Mouse (Mus musculus) right cerebral cortex, adult 18-20 months (tissue): ENCODE data around the gene Ppl.

Source experiments
- DNase-seq: peaks from one replicate; pipeline ENCODE4 v3.0.0; 2022; ENCODE audit warnings: mixed read lengths

The Ppl gene

DNA sequence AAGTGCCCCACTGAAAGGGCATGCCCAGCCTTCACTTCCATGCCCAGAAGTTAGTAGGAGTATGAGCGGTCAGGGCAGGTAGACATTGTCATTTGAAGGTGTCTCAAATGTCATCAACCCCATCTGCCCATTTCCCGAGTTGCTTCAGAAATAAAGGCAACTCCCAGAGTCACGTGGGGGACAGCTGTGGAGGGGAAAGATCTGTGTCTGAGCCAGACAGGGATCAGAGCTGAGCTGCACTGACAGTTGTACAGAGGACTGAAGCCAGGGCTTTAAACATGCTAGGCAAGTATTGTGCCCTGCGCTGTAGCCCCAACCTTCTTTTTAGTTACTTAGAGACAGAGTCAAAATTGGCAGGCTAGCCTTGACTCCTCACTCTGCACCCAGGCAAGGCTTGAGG lies 12.4 kb downstream of the Ppl start:
- no peak for DNase-seq

DNA sequence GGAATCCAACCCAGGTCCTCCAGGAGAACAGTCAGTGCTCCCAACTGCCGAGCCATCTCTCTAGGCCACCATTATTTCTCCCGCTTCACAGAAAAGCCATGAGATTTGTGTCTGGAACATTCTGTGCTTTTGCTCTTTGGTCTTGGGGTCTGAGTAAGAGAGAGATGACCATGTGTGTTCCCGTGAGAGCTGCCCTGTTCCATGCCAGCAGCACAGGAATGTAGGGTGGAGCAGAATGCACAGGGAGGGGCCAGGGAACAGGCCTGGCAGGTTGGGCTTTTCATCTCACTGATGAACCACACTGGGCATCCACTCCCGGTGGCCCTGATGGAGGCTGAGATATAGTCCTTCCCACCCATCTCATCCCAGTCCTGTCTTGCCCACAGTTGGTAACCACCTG lies 12.8 kb downstream of the Ppl start:
- DNase-seq: no peak

DNA sequence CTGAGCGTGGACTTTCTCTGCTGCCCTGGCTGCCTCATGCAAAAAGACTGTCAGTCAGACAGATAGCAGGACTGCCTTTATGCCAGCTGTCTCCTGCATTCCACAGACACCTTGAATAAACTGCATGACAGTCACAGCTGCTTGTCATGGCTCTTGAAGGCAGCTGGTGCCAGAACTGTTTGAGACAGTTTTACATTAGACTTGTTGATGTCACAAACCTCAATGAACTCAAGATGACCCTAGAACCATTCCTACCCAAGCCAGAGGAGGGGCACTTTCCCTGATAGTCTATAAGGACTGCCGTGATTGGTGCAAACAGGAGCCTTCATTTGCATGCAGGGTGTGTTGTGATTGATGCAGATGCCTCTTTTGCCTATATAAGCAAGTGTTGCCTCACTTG lies 18.6 kb downstream of the Ppl start:
- no peak for DNase-seq

DNA sequence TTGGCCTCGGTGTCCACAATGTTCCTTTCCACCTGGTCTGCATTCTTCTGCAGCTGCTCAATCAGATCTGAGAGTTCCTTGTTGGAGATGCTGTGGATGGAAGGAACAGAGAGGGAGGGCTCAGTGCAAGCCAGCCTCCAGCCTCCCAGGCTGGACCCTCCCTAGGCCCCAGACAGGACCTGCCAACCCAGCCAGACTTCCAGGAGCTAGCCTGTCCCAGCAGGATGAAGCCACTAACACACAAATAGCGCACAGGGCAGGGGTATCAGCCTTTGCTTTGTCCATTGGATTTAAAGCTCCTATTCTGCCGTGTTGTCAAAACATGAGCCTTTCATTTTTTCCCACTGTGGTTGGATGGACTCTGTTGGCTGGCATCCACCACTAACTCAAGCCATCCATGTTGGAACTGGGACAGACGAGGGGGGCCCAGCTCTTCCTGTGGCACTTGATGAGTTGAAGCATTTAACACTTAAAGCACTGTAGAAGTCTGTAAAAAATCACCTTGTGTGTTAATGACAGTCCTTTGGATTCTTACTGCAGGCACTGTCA lies 19.1 kb downstream of the Ppl start:
- no peak for DNase-seq

DNA sequence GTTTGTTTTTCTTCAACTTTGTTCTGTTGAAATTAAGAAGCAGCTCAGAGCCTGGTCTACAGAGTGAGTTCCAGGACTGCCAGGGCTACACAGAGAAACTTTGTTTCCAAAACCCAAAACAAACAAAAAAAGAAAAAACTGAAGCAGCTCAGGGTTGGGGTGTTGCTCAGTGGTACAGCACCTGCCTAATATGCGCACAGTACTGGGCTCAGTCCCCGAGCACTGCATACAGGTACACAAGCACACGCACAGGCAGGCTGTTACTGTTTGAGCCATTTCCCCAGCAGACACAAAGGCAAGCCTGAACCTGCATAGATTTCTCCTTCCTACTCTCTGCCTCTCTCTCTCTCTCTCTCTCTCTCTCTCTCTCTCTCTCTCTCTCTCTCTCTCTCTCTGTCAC lies 21.2 kb downstream of the Ppl start:
- no peak for DNase-seq

DNA sequence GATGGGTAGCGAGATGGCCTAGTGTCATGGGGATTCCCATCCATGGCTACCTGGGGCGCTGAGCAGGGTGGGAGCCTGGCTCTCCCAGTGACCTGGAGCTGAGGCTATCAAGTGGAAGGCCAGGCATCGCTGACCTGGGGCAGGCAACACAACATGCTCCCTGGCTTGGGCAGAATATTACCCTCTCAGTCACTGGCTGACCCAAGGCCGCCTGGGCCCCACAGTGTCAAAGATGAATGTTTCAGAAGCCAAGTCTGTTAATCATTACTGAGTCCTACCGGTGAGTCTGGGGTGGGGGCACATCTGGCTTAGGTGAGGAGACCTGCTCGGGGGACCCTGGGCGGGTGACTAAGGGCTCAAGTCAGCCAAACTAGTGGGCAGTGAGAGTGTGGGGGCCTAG lies 22.3 kb downstream of the Ppl start:
- DNase-seq: no peak

DNA sequence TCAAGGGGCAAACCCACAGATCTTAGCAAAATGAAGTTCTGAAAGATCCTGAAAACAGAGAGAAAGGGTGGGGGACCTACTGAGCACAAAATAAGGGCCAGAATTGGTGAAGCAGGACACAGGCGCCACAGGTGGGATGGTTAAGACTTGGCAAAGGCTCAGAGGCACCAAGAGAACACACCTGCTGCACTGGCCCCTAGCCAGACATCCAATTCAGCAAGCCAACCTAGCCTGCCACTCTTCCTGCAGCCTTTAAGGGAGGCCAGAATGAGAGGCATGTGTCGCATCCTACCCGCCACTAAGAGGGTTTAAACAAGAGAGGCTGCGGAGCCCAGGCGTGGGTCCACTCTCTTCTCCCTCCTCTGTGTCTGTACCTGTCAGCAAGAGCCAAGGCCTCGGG lies 31.2 kb downstream of the Ppl start:
- no peak for DNase-seq

DNA sequence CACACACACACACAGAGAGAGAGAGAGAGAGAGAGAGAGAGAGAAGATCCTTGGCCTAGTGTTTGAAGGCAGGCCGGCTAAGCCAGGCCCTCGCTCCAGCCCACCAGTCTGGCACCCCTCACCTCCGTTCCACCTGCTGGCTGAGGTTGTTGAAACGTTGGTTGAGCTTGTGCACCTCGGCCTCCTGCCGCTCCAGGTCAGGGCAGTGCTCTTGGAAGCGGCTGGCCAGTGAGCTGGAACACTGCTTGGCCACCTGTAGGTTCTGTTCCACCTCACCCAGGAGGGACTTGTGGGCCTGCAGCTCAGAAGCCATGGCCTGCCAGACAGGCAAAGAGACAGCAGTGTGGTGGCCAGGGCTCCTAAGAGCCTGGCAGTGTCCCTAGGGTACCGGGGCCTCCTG lies 35.7 kb downstream of the Ppl start:
- DNase-seq: no peak

DNA sequence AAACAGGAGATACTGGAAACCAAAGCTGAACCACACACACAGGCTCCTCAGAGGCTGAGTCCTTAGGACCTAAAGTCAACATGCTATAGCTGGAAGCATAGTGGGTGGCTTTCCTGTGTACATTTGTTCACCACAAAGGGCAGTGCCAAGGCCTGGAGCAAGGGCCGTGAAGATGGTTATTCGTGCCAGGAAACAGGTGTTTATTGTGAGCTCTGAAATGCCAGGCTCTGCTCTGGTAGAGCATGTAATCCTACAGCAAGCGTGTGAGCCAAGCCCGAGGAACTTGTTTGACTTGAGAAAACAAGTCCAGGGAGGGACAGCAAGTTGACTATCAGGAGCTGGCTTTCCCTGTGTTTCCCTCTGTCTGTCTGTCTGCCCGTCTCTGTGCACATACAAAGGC lies 38.9 kb downstream of the Ppl start:
- DNase-seq: no peak

DNA sequence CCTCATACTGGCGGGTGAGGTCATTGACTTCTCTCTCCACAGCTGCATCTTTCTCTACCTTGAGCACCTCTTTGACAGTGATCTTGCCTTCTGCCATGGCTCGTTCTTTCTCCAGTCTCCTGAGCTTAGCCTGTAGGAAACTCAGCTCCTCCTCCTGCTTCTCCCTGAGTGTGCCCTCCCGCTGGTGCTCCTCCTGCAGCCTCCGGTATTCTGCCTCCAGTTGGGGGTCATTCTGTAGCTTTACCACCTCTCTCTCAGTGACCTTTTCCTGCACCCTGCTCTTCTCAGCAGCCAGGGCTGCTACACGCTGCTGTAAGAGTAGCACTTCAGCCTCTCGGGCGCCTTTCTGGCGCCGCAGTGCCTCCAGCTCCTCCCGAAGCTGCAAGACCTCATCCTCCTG lies 43.2 kb downstream of the Ppl start:
- DNase-seq: no peak

DNA sequence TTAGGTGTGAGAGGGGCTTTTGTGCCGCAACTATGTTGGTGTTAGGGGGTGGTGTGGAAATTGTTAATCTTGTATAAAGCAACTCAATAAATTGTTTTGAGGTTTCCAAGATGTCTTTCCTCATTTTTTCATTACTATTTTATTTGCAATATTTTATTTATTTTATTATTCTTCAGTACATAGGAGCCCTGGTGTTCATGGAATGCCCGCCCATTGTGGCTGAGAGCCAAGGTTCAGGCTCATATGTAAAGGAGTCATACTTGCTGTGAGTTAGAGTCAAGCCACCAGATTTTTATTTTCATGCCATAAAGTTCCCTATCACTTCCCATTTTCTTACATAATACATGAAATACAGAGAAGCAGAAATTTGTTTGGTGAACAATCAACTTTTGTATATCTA lies 46.0 kb downstream of the Ppl start:
- no peak for DNase-seq

DNA sequence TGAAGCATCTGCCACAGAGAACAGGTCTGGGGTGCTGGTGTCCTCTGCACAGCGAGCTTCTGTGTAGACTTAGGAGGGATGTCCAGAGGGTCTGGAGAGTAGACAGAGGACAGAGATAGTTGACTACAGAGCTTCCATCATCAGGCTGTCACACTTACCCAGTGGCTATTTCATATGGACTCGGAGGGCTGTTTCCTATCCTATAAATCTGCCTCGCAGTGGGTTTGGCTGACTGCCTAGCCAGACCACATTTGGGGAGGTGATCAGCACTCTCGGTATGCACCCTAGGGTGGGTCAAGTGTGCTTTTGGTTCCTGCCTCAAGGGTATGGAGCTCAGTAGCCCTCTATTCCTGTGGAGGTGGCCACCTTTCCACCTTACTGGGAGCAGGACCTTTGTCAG lies 47.0 kb downstream of the Ppl start:
- no peak for DNase-seq

DNA sequence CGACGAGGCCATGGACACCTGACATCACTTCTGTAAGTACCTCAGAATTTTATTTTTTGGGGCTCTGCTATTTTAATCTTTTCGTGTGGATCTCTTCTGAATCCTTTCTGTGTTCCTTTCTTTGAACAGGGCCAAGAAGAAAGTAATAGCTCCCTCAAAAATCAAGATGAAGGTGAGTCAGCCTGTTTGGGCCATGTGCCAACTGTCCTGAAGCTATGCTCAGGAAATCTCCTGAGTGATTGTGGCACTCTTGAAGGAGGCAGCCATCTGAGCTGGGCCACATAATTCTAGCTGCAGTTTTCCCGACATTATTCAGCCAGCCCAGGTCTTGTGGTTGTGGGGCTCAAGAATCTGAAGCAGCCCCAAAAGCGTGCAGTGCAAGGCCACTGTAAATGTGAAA lies 57.9 kb downstream of the Ppl start:
- peak; percentile 41 for DNase-seq

DNA sequence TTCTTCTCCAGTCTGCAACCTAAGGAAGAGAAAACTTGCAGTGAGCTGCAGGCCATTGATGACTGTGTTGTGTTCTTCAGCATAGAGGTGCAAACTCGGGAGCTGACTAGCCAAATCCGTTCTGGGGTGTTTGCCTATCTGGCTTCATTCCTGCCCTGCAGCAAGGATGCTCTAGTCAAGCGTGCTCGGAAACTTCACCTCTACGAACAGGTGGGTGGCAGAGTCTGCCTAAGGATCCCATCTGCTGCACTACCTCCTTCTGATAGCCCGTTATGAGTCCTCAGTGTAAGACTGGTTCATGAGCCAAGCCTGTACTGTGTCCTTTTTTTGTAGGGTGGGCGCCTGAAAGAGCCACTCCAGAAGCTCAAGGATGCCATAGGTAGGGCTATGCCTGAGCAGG lies 60.2 kb downstream of the Ppl start:
- no peak for DNase-seq

DNA sequence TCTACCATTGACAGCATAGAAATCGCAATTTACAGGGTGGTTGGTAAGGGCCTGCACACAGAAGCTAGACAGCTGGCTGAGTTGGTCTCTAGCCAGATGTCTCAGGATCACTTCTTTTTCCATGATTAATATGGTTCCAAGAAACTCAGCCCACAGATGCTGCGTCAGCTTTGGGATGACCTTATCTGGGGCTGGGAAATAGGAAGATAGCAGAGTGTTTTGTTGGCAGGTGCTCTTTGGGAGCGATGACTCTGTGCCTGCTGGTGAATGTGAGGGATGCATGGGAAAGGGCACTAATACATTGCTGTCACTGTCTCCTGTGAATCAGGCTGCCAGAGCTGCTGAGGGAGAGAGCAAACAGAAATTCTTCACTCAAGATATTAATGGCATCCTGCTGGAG lies 61.9 kb downstream of the Ppl start:
- peak; percentile 55 for DNase-seq

DNA sequence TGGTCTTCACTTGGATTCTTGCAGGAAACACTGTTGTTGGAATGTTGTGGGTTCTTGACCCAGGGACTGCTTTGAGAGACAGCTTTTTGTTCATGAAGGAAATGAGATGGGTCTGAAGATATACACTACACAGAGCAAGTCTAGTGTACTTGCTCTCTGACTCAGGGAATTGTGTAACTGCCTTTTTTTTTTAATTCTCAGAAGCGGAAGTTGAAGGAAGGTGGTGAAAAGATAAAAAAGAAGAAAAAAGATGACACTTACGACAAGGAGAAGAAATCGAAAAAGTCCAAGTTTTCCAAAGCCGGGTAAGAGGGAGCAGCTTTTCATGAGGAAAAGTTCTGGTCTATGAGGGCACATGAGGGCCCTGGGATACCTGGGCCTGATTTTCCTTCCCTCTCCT lies 68.7 kb downstream of the Ppl start:
- DNase-seq: no peak

DNA sequence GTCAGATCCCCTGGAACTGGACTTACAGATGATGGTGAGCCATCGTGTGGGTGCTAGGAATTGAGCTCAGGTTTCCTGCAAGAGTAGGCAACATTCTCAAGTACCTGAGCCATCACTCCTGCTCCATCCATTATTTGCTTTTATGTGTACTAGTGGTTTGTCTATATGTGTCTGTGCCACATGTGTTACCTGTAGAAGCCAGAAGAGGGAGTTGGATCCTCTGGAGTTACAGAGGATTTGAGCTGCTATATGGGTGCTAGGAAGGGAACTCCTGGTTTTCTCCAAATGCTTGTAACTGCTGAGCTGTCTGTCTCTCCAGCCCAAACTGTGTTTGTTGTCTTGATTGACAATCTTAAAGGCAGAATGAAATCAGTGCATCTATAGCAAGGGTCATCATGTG lies 74.1 kb downstream of the Ppl start:
- DNase-seq: no peak

DNA sequence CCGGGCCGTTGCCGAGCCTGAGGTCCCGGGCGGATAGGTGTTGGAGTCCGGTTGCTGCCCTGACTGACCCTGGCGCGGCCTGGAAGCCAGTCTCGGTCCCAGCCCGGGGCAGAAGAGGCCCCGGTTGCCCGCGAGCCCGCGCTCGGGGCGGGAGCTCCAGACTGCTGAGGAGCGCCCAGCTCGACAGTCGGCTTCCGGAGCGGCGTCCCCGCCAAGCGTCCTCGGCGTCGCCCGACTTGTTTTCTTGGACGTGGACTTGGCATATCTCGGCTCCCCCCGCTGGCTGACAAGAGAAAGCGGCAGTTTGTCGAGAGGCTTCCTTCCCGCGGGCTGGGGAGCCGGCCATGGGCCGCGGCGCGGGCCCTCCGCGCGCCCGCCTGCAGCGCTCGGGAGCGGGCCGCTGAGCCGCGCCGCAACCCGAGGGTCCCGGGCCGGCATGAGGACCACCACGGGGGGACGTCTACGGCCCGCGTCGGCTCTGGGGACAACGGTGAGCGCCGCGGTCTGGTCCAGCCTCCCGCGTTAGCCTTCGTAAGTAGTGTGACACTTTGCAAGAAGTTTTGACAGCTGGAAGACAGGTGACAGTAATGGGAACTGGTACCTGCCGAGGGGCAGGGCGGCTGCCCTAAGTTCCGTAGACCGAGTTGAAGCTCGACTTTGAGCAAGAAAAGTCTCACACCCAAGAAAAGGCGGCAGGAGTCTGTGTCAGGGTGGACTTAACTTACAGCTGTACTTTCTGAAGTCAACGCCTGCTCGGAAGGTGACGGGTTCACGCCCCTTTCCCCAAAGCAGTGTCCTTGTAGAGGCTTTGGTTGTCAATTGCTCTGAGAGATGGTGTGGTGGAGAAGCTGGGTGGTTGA lies 81.7 kb downstream of the Ppl start:
- DNase-seq: peak; percentile 77

DNA sequence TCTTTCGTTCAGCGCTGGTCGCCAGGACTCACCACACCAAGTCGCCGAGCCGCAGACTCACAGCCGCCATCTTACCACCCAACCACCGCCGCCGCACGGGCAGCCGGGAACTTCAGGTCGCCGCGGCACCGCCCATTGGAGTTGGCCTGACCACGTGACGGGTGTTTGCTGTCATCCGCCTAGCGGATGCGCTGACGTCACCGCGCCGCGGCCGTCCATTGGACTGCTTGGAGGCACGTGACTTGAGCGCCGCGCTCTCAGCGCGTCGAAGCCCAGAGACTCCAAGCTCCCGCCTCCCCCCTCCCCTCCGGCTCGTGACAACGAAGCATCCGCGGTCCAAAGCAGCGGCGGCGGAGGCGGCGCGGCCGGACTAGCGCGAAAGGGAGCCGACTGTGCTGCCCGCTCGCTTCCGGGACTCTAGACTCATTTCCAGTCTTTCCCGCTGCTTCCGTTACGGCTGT lies 82.4 kb downstream of the Ppl start, which contains the start of the genes Glyr1 and Ubn1:
TSS of gene Glyr1 (minus strand) at position 90 of the 461 bp plus-strand sequence.
TSS of gene Ubn1 (plus strand) at position 284 of the 461 bp plus-strand sequence.
- DNase-seq: peak; percentile 100

DNA sequence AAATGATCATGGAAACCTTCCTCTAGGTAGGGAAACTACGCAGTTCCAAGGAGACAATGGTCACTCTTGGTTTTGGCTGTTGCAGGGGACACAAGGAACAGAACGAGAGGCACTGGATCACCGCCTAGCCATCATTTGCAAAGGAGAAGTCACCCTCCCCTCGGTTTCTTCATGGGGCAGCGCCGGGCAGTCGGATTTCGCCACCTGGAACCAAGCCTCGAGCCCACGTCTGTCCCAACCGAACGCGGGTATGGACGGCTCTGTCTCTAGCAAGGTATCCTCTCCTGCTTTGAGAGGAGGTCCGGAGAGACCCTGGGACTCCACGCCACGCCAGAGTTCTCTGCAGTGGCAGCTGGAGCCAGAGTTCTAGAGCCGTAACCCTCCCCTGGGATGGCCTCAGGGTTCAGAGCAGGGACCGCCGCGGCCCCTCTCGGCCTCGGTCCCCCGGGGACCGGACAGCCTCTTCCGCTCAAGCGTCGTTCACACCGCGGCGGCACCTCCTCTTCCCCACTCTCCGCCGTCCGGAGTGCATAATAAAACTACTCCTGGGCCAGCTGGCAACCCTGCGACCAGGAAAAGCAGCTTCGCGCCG lies 82.9 kb downstream of the Ppl start:
- DNase-seq: peak; percentile 6

DNA sequence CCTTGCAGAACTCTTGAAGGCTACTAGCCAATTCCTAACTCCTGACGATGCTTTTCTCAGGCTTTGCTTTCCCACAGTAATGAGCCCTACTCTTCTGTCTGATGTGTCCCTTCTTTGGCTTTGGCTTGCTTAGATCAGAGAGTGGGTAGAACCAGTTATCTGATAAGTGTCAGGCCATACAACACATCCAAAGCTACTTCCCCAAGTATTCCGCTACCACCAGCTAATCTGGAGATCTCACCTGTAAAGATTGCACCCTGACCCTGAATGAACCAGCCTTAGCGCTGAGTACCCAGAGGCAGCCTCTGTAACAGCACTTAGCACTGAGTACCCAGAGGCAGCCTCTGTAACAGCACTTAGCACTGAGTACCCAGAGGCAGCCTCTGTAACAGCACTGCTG lies 86.9 kb downstream of the Ppl start:
- DNase-seq: no peak

DNA sequence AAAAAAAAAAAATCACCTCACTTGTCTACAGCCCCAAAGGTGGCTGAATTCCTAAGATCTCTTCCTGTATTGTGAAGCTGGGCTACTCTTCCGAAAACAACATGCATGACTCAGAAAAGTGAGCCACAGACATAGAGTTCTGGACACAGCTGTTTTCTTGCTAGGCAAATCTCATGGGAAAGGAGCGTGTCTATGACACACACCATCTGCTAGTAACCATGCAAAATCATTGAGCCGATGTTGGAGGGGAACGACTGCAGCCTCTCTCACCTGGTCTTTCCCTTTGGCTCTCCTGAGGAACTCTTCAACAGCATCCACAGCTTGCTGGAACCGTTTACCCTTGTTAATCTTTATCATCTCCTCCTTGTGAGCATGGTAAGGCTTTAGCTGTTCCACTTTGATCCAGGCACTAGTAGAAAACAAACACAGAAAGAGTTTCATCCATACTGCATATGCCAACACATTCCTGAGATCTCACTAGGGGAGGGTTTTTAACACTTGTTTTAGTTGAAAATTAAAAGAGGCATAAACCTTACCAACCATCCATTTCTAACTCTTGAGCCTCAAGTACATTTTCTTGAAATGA lies 95.5 kb downstream of the Ppl start:
- no peak for DNase-seq
